Mouse (Mus musculus): ENCODE data around the gene Gm973.

GRCm38 (mm10) chr1:59524759-59525158 lies 8.7 kb downstream of the Gm973 start:
- no peak for TF ChIP-seq TAL1 (IDR thresholded peaks at IDR 0.05; ENCODE audit: low read length)
- TF ChIP-seq GATA1 (IDR thresholded peaks at IDR 0.05; ENCODE audit: low read length), result no peak
